Mouse (Mus musculus) cerebellum, postnatal 25 days (tissue): Measurements from ENCODE around the gene Sipa1l2.

Experiments used
- DNase-seq, 2 experiments: peaks; one replicate each; pipeline ENCODE4 v3.0.0; 2021; ENCODE audit warnings: mixed read lengths in 2 of 2

The Sipa1l2 gene

DNA sequence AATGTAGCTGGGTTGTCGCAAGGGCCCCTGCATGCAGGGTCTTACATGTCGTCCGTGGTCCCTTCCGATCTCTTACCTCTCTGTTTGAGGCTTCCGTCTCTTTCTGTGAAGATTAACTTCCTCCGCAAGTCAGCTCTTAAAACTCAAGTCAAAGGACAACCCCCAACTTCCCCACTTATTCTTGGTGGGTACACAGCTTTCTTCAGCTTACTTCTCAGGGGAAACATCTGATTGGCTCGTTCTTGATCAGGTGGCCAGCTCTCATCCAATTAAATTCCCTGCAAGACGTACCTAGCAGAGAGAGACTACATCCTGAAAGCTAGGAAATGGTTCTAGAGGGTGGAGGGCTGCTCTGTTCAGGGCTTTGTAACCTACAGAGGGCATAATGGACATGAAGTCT lies 178.3 kb downstream of the Sipa1l2 start:
- DNase-seq = no peak

DNA sequence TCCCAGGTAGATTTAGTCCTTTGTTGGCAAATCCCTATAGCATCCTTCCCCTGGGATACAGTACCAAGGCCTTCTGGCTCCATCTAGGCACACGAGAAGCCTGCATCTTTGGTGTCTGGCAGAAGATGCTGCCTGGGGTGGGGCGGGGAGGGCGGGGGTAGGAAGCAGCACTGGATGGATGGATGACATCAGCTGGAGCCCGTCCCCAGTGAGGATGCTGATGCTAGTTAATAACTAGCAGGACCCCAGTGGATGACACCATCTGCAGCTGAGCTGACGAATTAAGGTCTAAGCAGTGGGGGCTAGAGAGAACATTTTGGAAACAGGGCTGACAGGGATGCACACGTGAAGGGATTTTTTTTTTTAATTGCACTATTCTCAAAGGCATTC lies 179.1 kb downstream of the Sipa1l2 start:
- no peak for DNase-seq

DNA sequence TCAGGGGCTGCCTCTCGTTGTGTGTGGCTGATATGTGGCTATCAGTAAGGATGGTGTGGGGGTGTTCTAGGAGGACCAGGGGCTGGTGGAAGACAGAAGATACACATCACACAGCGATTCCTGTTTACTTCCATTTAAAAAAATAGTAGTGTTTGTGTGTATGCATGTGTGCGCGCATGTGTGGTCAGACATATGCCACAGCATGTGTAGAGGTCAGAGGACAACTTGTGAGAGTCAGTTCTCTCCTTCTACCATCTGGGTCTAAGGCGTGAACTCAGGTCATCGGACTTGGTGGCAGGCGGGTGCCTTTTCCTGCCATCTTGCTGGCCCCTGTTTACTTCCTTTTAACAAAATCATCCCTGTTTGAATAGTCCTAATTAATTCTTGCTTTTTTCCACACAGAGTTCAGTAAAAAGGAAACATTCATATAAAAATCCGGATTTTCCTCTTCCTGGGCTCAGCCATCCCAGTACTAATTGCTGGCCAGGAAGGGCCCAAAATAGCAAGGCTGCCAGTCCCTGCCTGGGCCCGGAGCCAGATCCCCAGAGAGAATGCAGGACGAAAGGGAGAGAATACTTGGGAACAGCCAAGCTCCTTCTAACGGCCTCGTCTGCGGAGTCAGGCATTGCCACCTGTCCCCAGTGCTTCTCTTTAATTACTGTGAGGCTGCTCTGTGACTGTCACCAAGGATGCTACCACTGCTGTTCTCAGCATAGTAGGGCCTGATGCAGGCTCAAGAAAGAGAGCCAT lies 179.7 kb downstream of the Sipa1l2 start:
- DNase-seq = peak; percentile 99 to 100

DNA sequence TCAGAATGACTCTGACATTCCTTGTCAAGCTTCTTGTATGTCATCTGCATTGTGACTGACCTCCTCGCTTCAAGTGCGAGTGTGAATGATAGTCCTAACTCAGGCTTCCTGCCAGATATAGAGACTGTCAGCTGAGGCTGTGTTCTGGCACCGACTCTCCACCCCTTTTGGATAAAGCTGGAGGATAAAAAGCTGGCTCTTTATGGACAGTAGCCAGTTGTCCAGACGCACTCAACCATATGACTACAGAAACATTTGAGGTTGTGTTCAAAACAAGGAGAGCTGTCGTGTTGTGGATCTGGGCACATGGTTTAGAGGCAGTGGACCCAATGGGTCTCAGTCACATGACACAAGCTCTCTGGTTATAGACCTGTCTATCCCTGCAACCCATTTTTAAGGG lies 180.3 kb downstream of the Sipa1l2 start:
- peak; percentile 69 to 75 for DNase-seq

DNA sequence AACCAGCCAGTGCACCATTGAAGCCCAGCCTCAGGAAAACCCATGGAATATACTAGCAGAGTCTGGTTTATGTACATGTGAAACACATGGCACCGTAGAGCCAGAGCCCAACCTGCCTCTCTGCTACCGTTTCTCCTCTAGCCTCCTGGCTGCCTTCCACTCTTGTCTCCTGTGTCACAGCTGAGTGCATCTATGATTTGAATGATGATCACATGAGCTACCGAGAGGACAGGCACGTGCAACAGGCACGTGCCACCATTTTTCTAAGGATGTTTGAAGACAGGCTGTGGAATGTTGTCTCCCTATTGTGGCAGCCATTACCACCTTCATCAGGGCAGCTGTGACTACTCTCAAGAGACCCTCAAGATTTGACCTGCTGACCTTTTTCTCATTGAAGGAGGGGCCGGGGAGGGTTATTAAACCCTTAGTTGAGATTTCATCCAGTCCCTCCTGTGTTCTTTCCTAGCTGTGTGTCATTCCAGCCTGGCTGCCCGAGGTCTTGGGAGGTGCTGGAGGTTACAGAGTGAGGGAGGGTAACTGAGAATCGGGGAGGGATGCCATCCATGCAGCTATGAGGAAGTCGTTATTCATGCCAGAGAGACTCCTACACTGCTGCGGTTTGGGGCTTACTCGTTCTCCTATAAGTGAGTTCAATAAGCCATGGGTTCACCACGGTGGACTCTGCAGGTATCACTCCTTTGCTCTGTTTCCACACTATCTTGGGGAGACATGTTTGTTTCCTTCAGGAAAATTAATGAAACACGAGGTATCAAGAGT lies 181.0 kb downstream of the Sipa1l2 start:
- peak in 1 of 2 experiments; percentile 14 for DNase-seq

DNA sequence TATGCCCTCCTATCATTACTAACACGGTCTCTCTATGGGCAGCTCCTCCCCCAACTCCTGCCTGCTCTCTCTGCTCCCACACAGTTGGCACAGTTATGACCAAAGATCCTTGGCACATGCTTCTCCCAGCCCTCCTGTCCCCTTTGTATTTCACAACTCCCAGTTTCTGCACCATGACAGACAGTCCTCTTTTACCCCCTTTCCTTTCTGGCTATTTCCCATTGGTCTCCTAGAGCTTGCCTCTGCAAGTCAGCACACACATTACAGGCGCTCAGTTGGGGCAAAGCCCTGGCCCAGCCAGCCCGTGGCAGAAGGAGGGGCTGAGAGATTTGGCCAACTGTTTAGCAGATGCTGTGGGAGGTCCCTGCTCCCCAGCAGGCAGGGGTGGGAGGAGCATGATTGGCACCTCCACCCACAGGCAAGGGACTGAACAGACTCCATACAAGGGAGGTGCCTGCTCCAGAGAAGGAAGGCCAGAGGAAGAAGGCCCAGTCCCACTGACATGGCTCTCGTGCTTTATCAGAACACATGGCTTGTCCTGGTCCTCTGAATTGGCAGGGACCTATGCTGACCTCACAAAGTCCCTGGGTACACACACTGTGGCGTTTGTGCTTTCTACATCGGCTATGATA lies 184.0 kb downstream of the Sipa1l2 start:
- DNase-seq = peak; percentile 48 to 56

DNA sequence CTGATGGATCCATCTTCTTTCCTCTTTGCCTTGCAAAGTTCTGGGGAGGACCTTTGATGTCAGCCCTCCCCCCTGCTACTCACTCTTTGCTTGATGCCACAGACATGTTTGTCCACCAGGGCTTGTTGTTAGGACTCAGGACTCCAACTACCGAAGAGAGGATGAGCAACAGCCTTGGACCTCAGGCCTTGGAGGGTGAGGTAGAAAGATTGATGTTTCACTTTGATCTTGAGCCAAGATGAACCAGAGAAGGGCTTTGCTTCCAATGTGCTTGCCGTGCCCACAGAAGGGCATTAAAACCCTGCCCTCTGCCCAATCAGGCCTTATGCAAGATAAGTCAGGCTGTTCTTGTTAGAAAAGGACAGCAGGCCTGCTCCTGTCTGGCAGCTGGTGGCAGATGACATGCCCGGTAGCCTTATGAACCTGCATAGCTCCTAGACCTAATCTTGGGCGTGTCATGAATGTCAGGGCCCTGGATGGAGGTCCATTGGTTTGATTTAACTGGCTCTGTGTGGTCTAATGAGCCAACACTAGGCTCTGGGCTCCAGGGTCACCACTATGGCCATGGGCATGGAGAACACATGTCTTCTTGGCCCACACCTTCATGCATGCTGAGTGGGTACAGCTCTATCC lies 184.9 kb downstream of the Sipa1l2 start:
- no peak for DNase-seq

DNA sequence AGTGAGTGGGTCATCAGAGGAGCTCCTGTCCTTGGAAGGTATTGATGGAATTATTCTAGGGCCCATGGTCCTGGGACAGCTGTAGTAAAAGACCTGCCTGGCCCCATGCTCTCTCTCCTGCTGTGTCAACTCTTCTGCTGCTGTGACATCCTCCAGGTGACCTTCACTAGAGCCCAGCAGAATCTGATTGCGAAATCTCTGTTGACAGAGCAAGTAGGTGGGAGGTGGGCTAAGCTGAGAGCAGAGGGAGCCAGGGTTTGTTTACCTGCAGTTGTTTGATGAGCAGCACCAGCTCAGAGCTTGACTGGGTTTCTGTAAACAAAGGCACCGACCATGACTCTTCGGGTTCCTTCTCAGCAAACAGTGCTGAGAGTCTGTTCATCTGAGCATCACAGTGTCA lies 187.9 kb downstream of the Sipa1l2 start:
- DNase-seq = no peak

DNA sequence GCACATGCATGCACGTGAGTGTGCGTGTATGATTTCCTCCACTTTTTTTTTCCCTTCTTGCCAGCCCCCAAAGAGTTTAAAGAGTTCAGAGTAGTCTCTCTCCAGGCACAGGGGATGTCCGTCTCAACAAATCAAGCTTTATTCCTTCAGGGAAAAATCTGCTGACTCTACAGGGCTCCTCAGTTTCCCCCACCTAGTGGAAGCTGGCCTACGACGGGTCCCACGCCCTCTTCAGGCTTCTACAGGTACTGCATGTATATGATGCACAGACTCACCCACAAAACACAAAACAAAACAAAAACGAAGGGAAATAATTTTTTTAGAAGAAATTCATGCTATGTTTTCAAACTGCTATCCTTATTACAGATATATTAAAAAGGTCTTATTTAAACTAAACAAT lies 189.7 kb downstream of the Sipa1l2 start:
- DNase-seq = no peak

DNA sequence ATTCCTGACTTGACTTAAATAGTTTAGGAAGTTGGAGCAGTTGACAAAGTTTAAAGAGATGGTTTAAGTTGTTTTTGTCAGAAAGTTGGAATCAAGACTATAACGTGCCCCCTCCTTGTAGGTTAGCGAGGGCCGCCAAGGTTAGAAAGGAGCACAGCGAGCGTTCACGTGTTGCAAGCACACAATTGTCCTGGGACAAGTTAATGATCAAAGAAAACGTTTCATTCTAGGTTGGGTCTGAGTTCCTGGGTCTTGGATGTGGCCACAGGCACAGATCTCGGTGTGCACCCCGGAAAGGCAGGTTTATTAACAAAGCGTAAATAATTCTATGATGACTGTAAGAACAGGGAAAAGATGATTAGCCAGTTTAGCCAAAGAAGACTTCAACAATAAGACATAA lies 190.5 kb downstream of the Sipa1l2 start:
- DNase-seq = no peak

DNA sequence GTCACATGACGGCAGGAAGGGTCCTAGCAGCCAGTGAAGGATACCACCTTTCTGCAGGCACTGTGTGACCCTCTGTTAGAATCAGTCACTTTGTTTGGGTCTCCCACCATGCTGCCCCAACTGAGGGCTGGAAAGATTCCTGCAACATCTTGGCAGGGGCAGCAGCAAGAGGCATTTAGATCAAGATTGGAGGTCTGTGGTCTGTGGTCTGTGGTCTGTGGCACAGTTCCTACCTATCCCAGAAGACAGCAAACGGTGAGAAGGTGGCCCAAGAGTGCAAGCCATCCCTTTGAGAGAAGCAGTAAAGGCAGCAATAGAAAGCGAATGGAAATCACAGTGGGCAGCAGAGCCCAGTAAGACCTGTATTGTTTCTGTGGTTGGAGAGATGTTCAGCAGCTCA lies 191.9 kb downstream of the Sipa1l2 start:
- DNase-seq = no peak

DNA sequence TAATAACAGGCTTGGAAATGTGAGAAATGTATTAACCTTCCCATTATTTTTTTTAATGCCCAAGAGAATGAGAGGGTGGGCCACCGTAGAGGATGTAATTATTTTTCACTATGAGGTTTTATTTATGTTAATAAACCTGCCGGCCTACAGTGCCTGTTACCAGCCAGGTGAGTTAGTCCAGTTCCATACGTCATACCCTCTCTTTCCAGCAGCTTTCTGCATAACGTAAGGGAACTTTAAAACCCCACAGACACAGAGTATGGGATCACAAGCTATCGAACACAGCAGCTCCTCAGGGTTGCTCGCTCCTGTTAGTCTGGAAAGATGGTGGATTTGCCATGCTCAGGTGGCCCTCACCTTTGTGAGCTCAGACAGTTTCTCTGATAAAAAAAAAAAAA lies 193.2 kb downstream of the Sipa1l2 start:
- no peak for DNase-seq

DNA sequence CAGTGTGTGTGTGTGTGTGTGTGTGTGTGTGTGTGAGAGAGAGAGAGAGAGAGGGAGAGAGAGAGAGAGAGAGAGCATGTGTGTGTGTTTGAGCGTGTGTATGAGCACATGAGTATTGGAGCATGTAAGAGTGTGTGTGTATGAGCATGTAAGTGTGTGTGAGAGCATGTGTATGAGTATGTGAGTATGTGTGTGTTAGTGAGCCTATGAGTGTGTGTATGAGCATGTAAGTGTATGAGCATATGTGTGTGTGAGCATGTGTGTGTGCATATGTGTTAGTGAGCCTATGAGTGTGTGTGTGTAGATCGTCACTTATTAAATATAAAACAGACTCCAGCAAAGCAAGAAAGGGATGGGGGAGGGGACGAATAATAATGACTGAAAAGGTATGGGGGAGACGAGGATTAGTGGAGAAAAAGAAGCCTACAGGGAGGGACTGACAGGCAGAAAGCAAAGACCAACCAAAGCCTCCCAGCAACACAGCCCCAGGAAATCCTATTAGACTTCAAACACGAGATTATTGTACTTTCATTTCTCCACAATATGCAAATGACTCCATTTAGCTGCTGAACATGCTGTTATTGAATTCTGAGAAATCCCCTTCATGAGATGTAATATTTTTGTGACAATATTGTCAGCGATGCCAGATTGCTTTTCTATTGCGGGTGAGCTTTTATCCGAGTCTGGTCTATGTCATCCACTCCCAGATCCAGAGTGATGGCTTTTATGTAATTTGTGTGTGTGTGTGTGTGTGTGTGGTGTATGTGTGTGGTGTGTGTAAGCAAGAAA lies 193.8 kb downstream of the Sipa1l2 start:
- DNase-seq = no peak

DNA sequence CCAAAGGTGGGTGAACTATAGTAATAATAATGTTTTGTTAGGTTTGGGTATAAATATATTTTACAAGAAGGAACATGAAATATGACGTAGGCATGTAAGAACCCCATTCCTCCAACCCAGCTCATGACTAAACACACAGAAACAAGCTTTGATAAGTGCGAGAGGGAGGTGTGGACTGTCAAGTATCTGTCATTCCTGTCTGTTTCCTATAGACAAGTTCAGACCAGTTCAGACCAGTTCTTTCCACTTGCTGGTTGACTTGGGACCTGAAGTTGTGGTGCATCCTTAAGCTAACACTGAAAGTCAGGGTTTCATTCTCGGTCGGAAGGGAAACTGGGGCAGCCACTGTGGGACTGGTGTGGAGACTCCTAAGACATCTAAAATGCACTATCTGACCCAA lies 197.0 kb downstream of the Sipa1l2 start:
- no peak for DNase-seq

DNA sequence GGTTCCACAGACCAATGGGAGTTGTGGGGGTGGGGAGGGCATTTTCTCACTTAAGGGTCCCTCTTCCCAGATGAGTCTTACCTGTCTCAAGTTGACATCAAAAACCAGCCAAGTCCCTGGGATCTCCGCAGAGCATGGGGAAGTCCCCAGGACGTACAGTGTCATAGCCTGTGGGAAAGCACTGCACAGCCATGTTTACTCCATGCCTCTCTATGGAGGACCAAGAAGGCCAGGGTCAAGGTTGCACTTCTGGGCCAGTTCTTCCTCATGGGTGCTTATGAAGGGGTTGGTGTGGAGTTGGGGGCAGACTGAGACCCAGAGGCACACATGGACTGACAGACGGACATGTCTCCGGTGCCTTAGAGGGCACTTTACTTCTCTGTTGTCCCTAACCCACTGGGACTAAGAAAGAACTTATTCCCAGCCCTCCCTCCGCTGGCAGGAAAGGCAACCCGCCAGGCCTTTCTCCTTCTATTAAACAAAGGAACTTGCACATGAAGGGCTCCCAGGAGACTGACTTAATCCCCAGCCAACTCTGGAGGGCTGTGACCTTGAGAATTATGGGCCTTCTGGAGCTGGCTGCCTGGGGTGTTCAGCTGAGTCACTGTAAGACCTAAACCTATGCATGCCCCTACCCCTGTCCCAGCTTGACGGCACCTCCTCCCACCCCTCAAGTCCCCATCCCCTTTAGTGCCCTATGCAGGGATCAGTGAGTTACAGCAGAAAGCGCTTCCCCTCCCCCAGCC lies 199.9 kb downstream of the Sipa1l2 start:
- no peak for DNase-seq

DNA sequence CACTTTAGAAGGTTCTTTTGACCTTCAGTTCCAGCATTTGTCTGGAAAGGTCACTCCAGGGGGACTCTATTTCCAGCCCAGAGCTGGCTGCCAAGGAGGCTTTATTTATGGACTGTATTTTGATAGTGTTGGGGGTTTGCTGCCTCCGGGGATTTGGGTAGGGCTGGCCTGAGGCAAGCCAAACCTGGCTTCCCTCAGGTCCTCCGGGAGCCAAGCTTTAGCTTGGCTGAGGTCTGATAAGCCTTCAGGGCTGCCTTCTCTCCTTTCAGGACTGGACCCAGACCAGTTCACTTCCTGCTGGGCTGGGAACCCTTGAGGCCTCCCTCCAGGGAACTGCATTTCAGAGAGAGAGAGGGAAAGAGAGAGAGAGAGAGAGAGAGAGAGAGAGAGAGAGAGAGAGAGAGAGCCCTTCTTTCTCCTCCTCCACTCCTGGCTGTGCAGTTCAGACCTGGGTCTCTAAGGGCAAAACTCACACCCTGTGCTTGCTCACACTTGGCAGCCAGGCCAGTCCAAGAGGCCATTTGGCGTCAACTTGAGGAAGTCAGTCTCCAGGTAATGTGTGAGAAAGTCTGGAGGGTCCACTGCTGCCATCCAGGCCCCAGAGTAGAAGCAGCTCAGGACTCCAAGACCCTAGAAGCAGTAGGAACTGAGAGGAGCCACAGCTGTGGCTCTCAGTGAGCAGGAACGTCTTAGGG lies 201.1 kb downstream of the Sipa1l2 start:
- peak in 1 of 2 experiments; percentile 27 for DNase-seq
